Mouse (Mus musculus) ES-E14 (cell line): ENCODE data around the gene Tnfrsf13b. TPM values are rescaled to one million over a fixed set of nuclear protein-coding genes. Genes with fewer than 3 reads are reported as not detected.
"Not testable (repeated sequence)": the region's sequence is repeated elsewhere in the genome, so short reads cannot be mapped to it uniquely, and the experiment has no call there.

ENCODE experiments used
- DNase-seq: peaks from one replicate; pipeline ENCODE4 v3.0.0-alpha.2; 2013; ENCODE audit warnings: low read depth, low spot score
- H3K27ac ChIP-seq: 2 replicates; pipeline ENCODE4 v1.5.1; 2012; ENCODE audit warnings: low read depth, mild to moderate bottlenecking, low read length, moderate library complexity, mixed read lengths; ENCODE audit not compliant: poor library complexity, insufficient read depth, severe bottlenecking
- H3K36me3 ChIP-seq: 2 replicates; pipeline ENCODE4 v1.6.1; 2012; ENCODE audit warnings: mild to moderate bottlenecking, low read length, moderate library complexity, mixed read lengths; ENCODE audit not compliant: control insufficient read depth, poor library complexity, insufficient read depth, severe bottlenecking
- H3K4me1 ChIP-seq, 2 experiments: fragments of 150-350 bp in 1 of 2; sonication (generic) in 1 of 2; 2 replicates each; pipeline ENCODE4 v1.6.1; 2012; ENCODE audit warnings: low read length in 2 of 2, mild to moderate bottlenecking in 1 of 2, mixed read lengths in 1 of 2; ENCODE audit not compliant: control insufficient read depth in 2 of 2, insufficient read depth in 2 of 2, poor library complexity in 1 of 2
- H3K4me3 ChIP-seq, 2 experiments: fragments of 150-350 bp in 1 of 2; sonication (generic) in 1 of 2; 2 replicates each; pipeline ENCODE4 v1.5.1; 2012; ENCODE audit warnings: low read length in 2 of 2, low read depth in 1 of 2, mild to moderate bottlenecking in 1 of 2, mixed read lengths in 1 of 2; ENCODE audit not compliant: insufficient read depth in 1 of 2, poor library complexity in 1 of 2, severe bottlenecking in 1 of 2
- H3K9ac ChIP-seq: 2 replicates; pipeline ENCODE4 v1.6.1; 2012; ENCODE audit warnings: low read depth, mild to moderate bottlenecking, low read length, mixed read lengths; ENCODE audit not compliant: poor library complexity, insufficient read depth, severe bottlenecking
- H3K9me3 ChIP-seq: fragments of 150-350 bp; sonication (generic); 2 replicates; pipeline ENCODE4 v1.6.1; 2012; ENCODE audit warnings: low read depth, mild to moderate bottlenecking, low read length; ENCODE audit not compliant: control insufficient read depth, insufficient read depth
- CHD2 ChIP-seq: IDR thresholded peaks from 2 replicates; pipeline ENCODE4 v1.6.1; 2014; ENCODE audit warnings: mild to moderate bottlenecking, low read depth, low read length, inconsistent platforms
- HCFC1 ChIP-seq: IDR thresholded peaks from 2 replicates; pipeline ENCODE4 v1.6.1; 2012; ENCODE audit warnings: low read length, inconsistent platforms, borderline replicate concordance; ENCODE audit not compliant: insufficient read depth
- MAFK ChIP-seq: IDR thresholded peaks from 2 replicates; pipeline ENCODE4 v1.6.1; 2014; ENCODE audit warnings: mild to moderate bottlenecking, low read depth, low read length, inconsistent platforms; ENCODE audit not compliant: insufficient read depth
- ZC3H11A ChIP-seq: IDR thresholded peaks from 2 replicates; pipeline ENCODE4 v1.6.1; 2012; ENCODE audit warnings: low read depth, mild to moderate bottlenecking, inconsistent platforms, low read length, borderline replicate concordance
- ZNF384 ChIP-seq: IDR thresholded peaks from 2 replicates; pipeline ENCODE4 v1.6.1; 2012; ENCODE audit warnings: low read depth, low read length, inconsistent platforms
- in situ Hi-C, 2 experiments: fragments of 600-800 bp; cut with MboI; formaldehyde crosslinking; loops; one replicate each; pipeline ENCODE4 v1.15.1; 2025; ENCODE audit warnings: low sequenced_read_pairs in 2 of 2, inconsistent platforms in 1 of 2; ENCODE audit not compliant: unreplicated experiment in 2 of 2
- total RNA-seq: library from RNA; depleted of rRNA; stranded (reverse); fragments of 300-350 nt; gene quantifications from 2 replicates; pipeline ENCODE4 v1.2.3, GENCODE M21; 2012

Tnfrsf13b gene
- total RNA-seq, 1 experiment: 2.3 TPM

GRCm38 (mm10) chr11:61129305-61129704 lies 2.8 kb downstream of the Tnfrsf13b start:
- in situ Hi-C loops: no loop called here
- DNase-seq: no peak
- TF ChIP-seq MAFK: no peak
- TF ChIP-seq ZNF384: no peak
- TF ChIP-seq ZC3H11A: no peak
- TF ChIP-seq HCFC1: no peak
- TF ChIP-seq CHD2: no peak
- no peak overlapping the region for H3K27ac ChIP-seq
- no peaks in the 10 kb centered on the region for H3K9me3 ChIP-seq
- H3K9ac ChIP-seq: no peak overlapping the region
- no peaks in the 10 kb centered on the region for H3K4me1 ChIP-seq
- H3K36me3 ChIP-seq: no peaks in the 10 kb centered on the region
- peak overlapping the region in 1 of 2 experiments; percentile 35; a peak in 1 of 4 replicates for H3K4me3 ChIP-seq

DNA sequence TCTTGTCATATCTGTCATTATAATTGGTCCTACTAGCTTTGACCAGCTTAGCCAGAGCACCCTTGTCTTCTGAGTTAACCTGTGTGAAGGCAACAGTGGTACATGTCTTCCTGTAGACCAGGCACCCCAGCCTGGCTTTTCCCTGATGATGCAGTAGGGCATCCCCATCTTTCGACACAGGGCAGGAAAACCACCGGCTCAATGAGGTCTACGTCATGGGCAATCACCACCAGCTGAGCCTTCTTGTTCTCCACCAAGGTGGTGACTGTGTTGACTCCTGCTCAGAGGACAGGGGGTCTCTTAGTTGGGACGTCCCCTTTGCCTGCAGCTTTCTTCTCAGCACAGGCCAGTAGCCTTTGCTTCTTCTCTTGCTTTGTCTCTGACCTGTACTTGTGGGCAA lies 4.1 kb downstream of the Tnfrsf13b start:
- H3K4me3 ChIP-seq, H3K9me3 ChIP-seq, H3K27ac ChIP-seq, H3K9ac ChIP-seq, H3K36me3 ChIP-seq, DNase-seq, in situ Hi-C loops, H3K4me1 ChIP-seq: not testable (repeated sequence)

DNA sequence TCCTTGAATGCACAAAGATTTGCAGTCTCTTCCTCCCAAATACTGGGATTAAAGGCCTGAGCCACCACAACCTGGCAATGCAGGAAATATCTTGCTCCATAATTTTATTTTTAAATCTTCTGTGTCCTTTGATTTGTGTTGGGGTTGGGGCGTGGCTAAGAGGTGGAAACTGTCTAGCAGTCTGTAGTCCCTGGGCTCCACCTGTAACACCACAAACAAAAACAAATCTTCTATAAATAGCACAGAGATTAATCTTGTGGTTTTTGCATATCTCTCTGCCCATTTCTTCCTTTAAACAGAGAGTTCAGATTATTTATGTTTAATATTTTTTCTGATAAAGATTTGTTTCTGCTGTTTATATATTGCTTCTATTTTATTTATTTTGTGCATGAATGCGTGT lies 6.4 kb downstream of the Tnfrsf13b start:
- DNase-seq: no peak

GRCm38 (mm10) chr11:61141693-61142092 lies 15.1 kb downstream of the Tnfrsf13b start:
- H3K9ac ChIP-seq: no peak overlapping the region
- no peaks in the 10 kb centered on the region for H3K9me3 ChIP-seq
- H3K4me3 ChIP-seq: no peak overlapping the region
- in situ Hi-C loops: no loop called here
- no peak for DNase-seq
- TF ChIP-seq ZNF384 (no peak), HCFC1 (no peak), MAFK (no peak), CHD2 (no peak), ZC3H11A (no peak)
- no peaks in the 10 kb centered on the region for H3K36me3 ChIP-seq
- H3K27ac ChIP-seq: no peak overlapping the region
- H3K4me1 ChIP-seq: peaks cover 0 to under 1% of the 10 kb centered on the region in 2 experiments; a peak in 3 of 4 replicates

More for the DNA sequence above, 6.4 kb downstream of the Tnfrsf13b start:
- Histone ChIP-seq H3K9me3 (no peaks in the 10 kb centered on the region), H3K4me3 (no peak overlapping the region), H3K9ac (no peak overlapping the region), H3K27ac (no peak overlapping the region), H3K36me3 (no peaks in the 10 kb centered on the region), H3K4me1 (no peaks in the 10 kb centered on the region)
- TF ChIP-seq ZC3H11A: no peak
- no peak for TF ChIP-seq ZNF384
- in situ Hi-C loops: no loop called here

DNA sequence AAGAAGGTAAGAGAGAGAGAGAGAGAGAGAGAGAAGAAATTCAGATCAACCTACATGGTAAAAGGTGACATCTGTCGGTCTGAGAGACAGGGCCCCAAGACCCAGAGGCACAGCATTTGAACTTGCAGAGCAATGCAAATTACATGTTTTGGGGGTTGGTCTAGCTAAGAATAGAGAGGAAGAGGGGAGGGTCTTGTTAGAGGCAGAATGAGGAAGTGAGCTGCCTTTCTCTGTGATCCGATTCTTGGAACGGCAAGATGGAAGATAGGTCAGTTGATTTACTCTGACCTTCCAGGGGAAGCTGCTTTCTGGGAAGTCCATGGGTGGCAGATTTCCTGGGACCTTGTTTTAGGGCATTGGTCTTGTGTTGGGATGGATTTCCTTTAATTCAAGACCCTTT lies 15.7 kb downstream of the Tnfrsf13b start:
- no peak for TF ChIP-seq MAFK
- no peak for TF ChIP-seq ZNF384
- no peak for TF ChIP-seq ZC3H11A
- TF ChIP-seq HCFC1: no peak
- no peak for TF ChIP-seq CHD2
- in situ Hi-C loops: no loop called here
- Histone ChIP-seq H3K4me3 (no peak overlapping the region), H3K4me1 (peaks cover 0 to 2% of the 10 kb centered on the region in 2 experiments; a peak in 3 of 4 replicates), H3K9me3 (no peaks in the 10 kb centered on the region), H3K27ac (no peak overlapping the region), H3K36me3 (no peaks in the 10 kb centered on the region), H3K9ac (no peak overlapping the region)
- no peak for DNase-seq
